Mouse (Mus musculus) CD4-positive naive resting alpha-beta T cell, adult 76 days (primary cell): Measurements from ENCODE around the gene Klk1b16. TPM values are rescaled to one million over a fixed set of nuclear protein-coding genes. Genes with fewer than 3 reads are reported as not detected.

Source experiments
- total RNA-seq: library from RNA; stranded (reverse); gene quantifications from one replicate; pipeline ENCODE4 v1.2.4, GENCODE M21; 2023

The Klk1b16 gene
- total RNA-seq = not detected

DNA sequence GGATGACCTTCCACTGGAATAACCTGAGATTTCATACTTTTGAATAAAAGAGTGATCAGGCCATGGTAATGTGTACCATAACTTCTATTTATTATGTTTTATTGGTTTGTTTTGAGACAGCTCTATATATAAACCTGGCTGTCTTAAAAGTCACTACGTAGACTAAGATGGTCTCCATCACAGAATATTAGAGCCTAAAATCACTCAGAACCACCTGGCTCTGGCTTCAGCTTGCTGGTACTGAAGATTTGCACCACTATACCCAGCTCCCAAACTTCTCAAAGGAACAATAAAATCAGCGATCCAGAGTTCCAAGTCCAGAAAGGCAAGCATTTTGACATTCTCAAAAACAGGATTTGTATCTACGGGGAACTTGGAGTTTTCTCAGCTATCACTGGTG, at the start of gene Klk1b16:
TSS of gene Klk1b16 (plus strand) at position 301 of the 400 bp plus-strand sequence.

DNA sequence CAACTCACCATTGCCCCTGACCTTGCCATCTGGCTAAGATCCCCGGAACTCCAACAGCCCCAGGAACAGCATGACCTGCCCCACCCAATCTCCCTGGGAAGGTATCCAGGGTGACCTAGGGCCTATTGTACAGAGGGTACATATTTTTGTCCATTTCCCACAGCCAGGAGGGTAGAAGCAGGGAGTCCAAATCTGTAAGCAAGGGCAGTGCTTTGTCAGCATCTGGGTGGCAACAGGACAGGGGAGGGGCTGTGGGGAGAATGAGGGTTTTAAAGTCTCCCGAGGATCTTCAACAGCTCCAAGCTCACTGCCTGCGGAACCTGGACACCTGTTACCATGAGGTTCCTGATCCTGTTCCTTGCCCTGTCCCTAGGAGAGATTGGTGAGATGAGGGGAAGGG, 34.5 kb upstream of the Klk1b16 start, which contains the start of gene Klk1b21:
TSS of gene Klk1b21 (plus strand) at position 301 of the 400 bp plus-strand sequence.

DNA sequence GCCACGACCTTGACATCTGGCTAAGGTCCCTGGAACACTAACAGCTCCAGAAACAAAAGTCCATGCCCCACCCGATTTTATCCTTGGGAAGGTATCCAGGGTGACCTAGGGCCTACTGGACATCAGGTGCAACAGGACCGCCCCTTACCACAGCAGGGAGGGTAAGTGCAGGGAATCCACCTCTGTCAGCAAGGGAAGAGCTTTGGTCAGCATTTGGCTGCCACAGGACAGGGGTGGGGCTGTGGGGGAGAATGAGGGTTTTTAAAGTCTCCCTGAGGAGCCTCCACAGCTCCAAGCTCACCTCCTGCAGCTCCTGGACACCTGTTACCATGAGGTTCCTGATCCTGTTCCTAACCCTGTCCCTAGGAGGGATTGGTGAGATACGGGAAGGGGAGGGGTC, 24.2 kb upstream of the Klk1b16 start, which contains the start of gene Klk1b22:
TSS of gene Klk1b22 (plus strand) at position 301 of the 400 bp plus-strand sequence.

DNA sequence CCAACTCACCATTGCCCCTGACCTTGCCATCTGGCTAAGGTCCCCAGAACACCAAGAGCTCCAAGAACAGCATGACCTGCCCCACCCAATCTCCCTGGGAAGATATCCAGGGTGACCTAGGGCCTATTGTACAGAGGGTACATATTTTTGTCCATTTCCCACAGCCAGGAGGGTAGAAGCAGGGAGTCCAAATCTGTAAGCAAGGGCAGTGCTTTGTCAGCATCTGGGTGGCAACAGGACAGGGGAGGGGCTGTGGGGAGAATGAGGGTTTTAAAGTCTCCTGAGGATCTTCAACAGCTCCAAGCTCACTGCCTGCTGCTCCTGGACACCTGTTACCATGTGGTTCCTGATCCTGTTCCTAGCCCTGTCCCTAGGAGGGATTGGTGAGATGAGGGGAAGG, 51.4 kb downstream of the Klk1b16 start, which contains the start of gene Klk1b24:
TSS of gene Klk1b24 (plus strand) at position 301 of the 400 bp plus-strand sequence.

Other genes with a start within 250 kb of the Klk1b16 start
- gene Klk15, start 203.0 kb upstream of the Klk1b16 start, total RNA-seq = not detected
- gene Klk1b8, start 186.1 kb upstream of the Klk1b16 start, total RNA-seq = not detected
- gene Klk1b1, start 170.0 kb upstream of the Klk1b16 start, total RNA-seq = not detected
- not detected for gene Klk1b9, start 160.7 kb upstream of the Klk1b16 start, total RNA-seq
- gene Klk1b11, start 140.9 kb upstream of the Klk1b16 start, total RNA-seq = not detected
- not detected for gene Klk1b26, start 124.6 kb upstream of the Klk1b16 start, total RNA-seq
- not detected for gene Klk1b27, start 84.5 kb upstream of the Klk1b16 start, total RNA-seq
- gene Klk1b21, start 34.4 kb upstream of the Klk1b16 start, total RNA-seq = not detected
- gene Klk1b22, start 24.1 kb upstream of the Klk1b16 start, total RNA-seq = not detected
- gene Klk1b24, start 51.5 kb downstream of the Klk1b16 start, total RNA-seq = not detected
- not detected for gene Klk1b3, start 61.4 kb downstream of the Klk1b16 start, total RNA-seq
- not detected for gene Klk1b4, start 70.7 kb downstream of the Klk1b16 start, total RNA-seq
- not detected for gene Klk1b5, start 79.2 kb downstream of the Klk1b16 start, total RNA-seq
- 0.82 TPM for gene Klk1, start 88.6 kb downstream of the Klk1b16 start, total RNA-seq
- not detected for gene Gm36864, start 99.4 kb downstream of the Klk1b16 start, total RNA-seq
- gene 1700028J19Rik, start 109.9 kb downstream of the Klk1b16 start, total RNA-seq = 3.3 TPM
- gene 2410002F23Rik, start 110.0 kb downstream of the Klk1b16 start, total RNA-seq = 214 TPM
- not detected for gene Acp4, start 120.6 kb downstream of the Klk1b16 start, total RNA-seq
- gene Gm15517, start 124.7 kb downstream of the Klk1b16 start, total RNA-seq = not detected
- gene Clec11a, start 170.1 kb downstream of the Klk1b16 start, total RNA-seq = 0.67 TPM
- gene Shank1, start 173.5 kb downstream of the Klk1b16 start, total RNA-seq = 3.0 TPM
- gene Syt3, start 247.3 kb downstream of the Klk1b16 start, total RNA-seq = not detected
- not detected for gene 1700008O03Rik, start 249.1 kb downstream of the Klk1b16 start, total RNA-seq